Mouse (Mus musculus) erythroblast, embryonic 14.5 days (primary cell): ENCODE results near the gene Wnt3a.

Experiments used
- GATA1 ChIP-seq: IDR thresholded peaks from 2 replicates; pipeline ENCODE4 v1.6.1; 2012; ENCODE audit warnings: low read length, inconsistent platforms, mixed read lengths
- TAL1 ChIP-seq: IDR thresholded peaks from 3 replicates; pipeline ENCODE4 v1.6.1; 2012; ENCODE audit warnings: low read length, inconsistent platforms, mixed read lengths

- TF ChIP-seq TAL1 = no peak
- TF ChIP-seq GATA1 = no peak
Observed at GRCm38 (mm10) chr11:59307422-59308163, 17.0 kb upstream of the Wnt3a start.
